Mouse (Mus musculus) neural tube, embryonic 13.5 days (tissue): ENCODE data around the gene Pcsk6. TPM values are rescaled to one million over a fixed set of nuclear protein-coding genes. Genes with fewer than 3 reads are reported as not detected.
A peak's percentile ranks its signal among the peaks of the same experiment; 100 is the strongest.
"Not testable (repeated sequence)": the region's sequence is repeated elsewhere in the genome, so short reads cannot be mapped to it uniquely, and the experiment has no call there.

Source experiments
- ATAC-seq: fragments of 200-750 bp; cut with Nextera tagmentation; 2 replicates; pipeline ENCODE4 v1.8.0; 2017; ENCODE audit warnings: low read depth, mild to moderate bottlenecking, moderate TSS enrichment, moderate library complexity
- H3K27ac ChIP-seq: fragments of 300-500 bp; sonication (generic); replicated peaks from 2 replicates; pipeline ENCODE4 v1.5.1; 2015; ENCODE audit warnings: moderate library complexity, mild to moderate bottlenecking, inconsistent platforms
- H3K27me3 ChIP-seq: fragments of 300-500 bp; sonication (generic); 2 replicates; pipeline ENCODE4 v1.6.1; 2015; ENCODE audit warnings: mild to moderate bottlenecking, inconsistent platforms
- H3K36me3 ChIP-seq: fragments of 300-500 bp; sonication (generic); 2 replicates; pipeline ENCODE4 v1.6.1; 2015; ENCODE audit warnings: mild to moderate bottlenecking, inconsistent platforms
- H3K4me1 ChIP-seq: fragments of 300-500 bp; sonication (generic); replicated peaks from 2 replicates; pipeline ENCODE4 v1.6.1; 2015; ENCODE audit warnings: inconsistent platforms
- H3K4me2 ChIP-seq: fragments of 300-500 bp; sonication (generic); 2 replicates; pipeline ENCODE4 v1.6.1; 2015; ENCODE audit warnings: inconsistent platforms, mild to moderate bottlenecking, moderate library complexity
- H3K4me3 ChIP-seq: fragments of 300-500 bp; sonication (generic); 2 replicates; pipeline ENCODE4 v1.5.1; 2015; ENCODE audit warnings: mild to moderate bottlenecking, inconsistent platforms
- H3K9ac ChIP-seq: fragments of 300-500 bp; sonication (generic); 2 replicates; pipeline ENCODE4 v1.6.1; 2015; ENCODE audit warnings: moderate library complexity, mild to moderate bottlenecking, inconsistent platforms
- H3K9me3 ChIP-seq: fragments of 300-500 bp; sonication (generic); 2 replicates; pipeline ENCODE4 v1.6.1; 2016; ENCODE audit warnings: inconsistent platforms
- WGBS: fragments of 180-500 bp; shearing (Covaris S2); methylation state at CpG from one replicate; pipeline ENCODE4 v1.1.7; 2015; 5-methylcytosine and 5-hydroxymethylcytosine counted together
- polyA plus RNA-seq: library from polyadenylated mRNA; unstranded; fragments of >200 nt; fragmentation: Nextera tagmentation; extraction: Ambion mirVana; gene quantifications from 2 replicates; pipeline ENCODE4 v1.2.1, GENCODE M21; 2015

Gene Pcsk6
- polyA plus RNA-seq, 1 experiment from 2014 or later = 1.3 TPM

DNA sequence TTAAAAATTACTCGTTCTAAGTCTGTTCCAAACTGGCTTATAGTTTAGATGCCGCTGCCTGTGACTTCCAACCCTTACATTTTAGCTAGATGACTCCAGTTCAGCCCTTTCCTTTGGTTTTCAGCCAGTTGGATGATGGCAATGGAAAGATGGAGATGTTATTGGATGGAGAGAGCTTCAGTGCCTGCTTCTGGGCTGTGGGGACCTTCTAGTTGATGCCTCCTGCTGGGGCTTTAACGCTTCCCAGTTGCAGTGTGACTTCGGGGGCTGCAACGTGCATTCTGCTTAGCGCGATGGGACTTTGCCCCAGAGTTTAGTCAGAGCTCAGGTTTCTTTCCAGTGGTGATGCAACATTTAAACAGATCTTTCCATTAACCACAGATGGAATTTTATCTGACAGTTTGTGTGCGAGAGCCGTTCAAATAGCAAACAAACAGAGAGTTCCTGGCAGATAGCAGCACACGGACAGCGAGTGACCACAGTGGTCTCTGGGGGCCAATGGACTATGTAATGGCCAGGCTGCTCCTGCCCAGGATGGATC lies 53.3 kb downstream of the Pcsk6 start:
- Histone ChIP-seq H3K9me3 (no peaks in the 10 kb centered on the region), H3K4me1 (no peaks in the 10 kb centered on the region), H3K4me3 (no peak overlapping the region), H3K27me3 (no peaks in the 10 kb centered on the region), H3K36me3 (no peaks in the 10 kb centered on the region), H3K4me2 (no peak overlapping the region), H3K27ac (no peak overlapping the region), H3K9ac (no peak overlapping the region)
- ATAC-seq = no peak
- 77% methylated on average over 11 of the region's 11 CpGs for WGBS

DNA sequence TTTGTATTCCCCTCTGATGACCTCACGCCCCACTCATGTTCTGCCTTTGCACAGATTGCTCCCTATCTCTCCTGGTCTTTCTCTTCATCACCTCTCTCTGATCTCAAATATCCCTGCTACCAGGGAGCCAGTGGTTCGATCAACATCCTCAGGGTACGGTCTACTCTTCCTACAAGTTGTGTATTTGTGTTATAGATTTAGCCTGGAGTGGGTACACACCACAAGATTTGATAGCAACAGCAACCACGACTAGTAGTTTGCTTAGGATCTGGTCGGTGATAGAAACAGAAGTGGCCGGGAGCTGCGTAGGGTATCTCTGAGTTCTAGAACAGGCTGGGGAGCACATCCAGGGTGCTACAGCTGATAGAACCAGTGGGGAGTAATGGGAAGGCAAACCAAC lies 54.3 kb downstream of the Pcsk6 start:
- no peak overlapping the region for H3K4me3 ChIP-seq
- no peak for ATAC-seq
- no peaks in the 10 kb centered on the region for H3K27me3 ChIP-seq
- H3K9ac ChIP-seq = no peak overlapping the region
- H3K4me2 ChIP-seq = no peak overlapping the region
- H3K27ac ChIP-seq = no peak overlapping the region
- H3K4me1 ChIP-seq = no peaks in the 10 kb centered on the region
- WGBS = 92% methylated on average over 7 of the region's 7 CpGs
- H3K36me3 ChIP-seq = no peaks in the 10 kb centered on the region
- no peaks in the 10 kb centered on the region for H3K9me3 ChIP-seq

- H3K4me2 ChIP-seq = no peak overlapping the region
- no peak for ATAC-seq
- H3K9me3 ChIP-seq = no peaks in the 10 kb centered on the region
- H3K27ac ChIP-seq = no peak overlapping the region
- H3K36me3 ChIP-seq = no peaks in the 10 kb centered on the region
- H3K4me1 ChIP-seq = no peaks in the 10 kb centered on the region
- H3K4me3 ChIP-seq = no peak overlapping the region
- WGBS = 62% methylated on average over 8 of the region's 8 CpGs
- H3K27me3 ChIP-seq = no peaks in the 10 kb centered on the region
- H3K9ac ChIP-seq = no peak overlapping the region
Measured at GRCm38 (mm10) chr7:65916566-65916965, 55.0 kb downstream of the Pcsk6 start.

GRCm38 (mm10) chr7:65918431-65918830 lies 56.9 kb downstream of the Pcsk6 start:
- no peak overlapping the region for H3K4me2 ChIP-seq
- no peaks in the 10 kb centered on the region for H3K27me3 ChIP-seq
- no peaks in the 10 kb centered on the region for H3K4me1 ChIP-seq
- H3K27ac ChIP-seq = no peak overlapping the region
- H3K36me3 ChIP-seq = no peaks in the 10 kb centered on the region
- H3K9me3 ChIP-seq = no peaks in the 10 kb centered on the region; the same call in 1 of the 2 replicates
- no peak overlapping the region for H3K4me3 ChIP-seq
- no peak for ATAC-seq
- WGBS = 93% methylated on average over 4 of the region's 4 CpGs
- no peak overlapping the region for H3K9ac ChIP-seq

GRCm38 (mm10) chr7:65929398-65929797 lies 67.9 kb downstream of the Pcsk6 start:
- Histone ChIP-seq H3K4me3 (no peak overlapping the region), H3K4me1 (peaks cover 16% of the 10 kb centered on the region), H3K9ac (no peak overlapping the region), H3K27ac (no peak overlapping the region), H3K9me3 (no peaks in the 10 kb centered on the region), H3K27me3 (no peaks in the 10 kb centered on the region), H3K4me2 (no peak overlapping the region), H3K36me3 (no peaks in the 10 kb centered on the region)
- 28% methylated on average over 5 of the region's 5 CpGs for WGBS
- no peak for ATAC-seq

- 21% methylated on average over 11 of the region's 11 CpGs for whole genome bisulfite sequencing
- no peak overlapping the region for H3K4me3 ChIP-seq
- ATAC-seq = peak; percentile 47; the same call in 1 of the 2 replicates
- H3K27ac ChIP-seq = no peak overlapping the region
- peaks cover 16% of the 10 kb centered on the region for H3K4me1 ChIP-seq
- no peak overlapping the region for H3K9ac ChIP-seq
- H3K27me3 ChIP-seq = no peaks in the 10 kb centered on the region
- no peaks in the 10 kb centered on the region for H3K9me3 ChIP-seq
- no peaks in the 10 kb centered on the region for H3K36me3 ChIP-seq
- no peak overlapping the region for H3K4me2 ChIP-seq
Measured at GRCm38 (mm10) chr7:65930478-65930877, 68.9 kb downstream of the Pcsk6 start.

GRCm38 (mm10) chr7:65934238-65934970 lies 72.9 kb downstream of the Pcsk6 start:
- H3K36me3 ChIP-seq, H3K9me3 ChIP-seq, H3K4me2 ChIP-seq, H3K4me3 ChIP-seq, H3K27ac ChIP-seq, H3K9ac ChIP-seq, ATAC-seq, H3K27me3 ChIP-seq: not testable (repeated sequence)
- WGBS = 78% methylated on average over 3 of the region's 3 CpGs
- H3K4me1 ChIP-seq = peaks cover 16% of the 10 kb centered on the region

GRCm38 (mm10) chr7:65935211-65935610 lies 73.7 kb downstream of the Pcsk6 start:
- Histone ChIP-seq H3K4me1 (peaks cover 10% of the 10 kb centered on the region), H3K36me3 (no peaks in the 10 kb centered on the region), H3K4me2 (no peak overlapping the region), H3K27ac (no peak overlapping the region), H3K9ac (no peak overlapping the region), H3K4me3 (no peak overlapping the region), H3K9me3 (no peaks in the 10 kb centered on the region), H3K27me3 (no peaks in the 10 kb centered on the region)
- no peak for ATAC-seq
- 62% methylated on average over 1 of the region's 1 CpGs for WGBS

DNA sequence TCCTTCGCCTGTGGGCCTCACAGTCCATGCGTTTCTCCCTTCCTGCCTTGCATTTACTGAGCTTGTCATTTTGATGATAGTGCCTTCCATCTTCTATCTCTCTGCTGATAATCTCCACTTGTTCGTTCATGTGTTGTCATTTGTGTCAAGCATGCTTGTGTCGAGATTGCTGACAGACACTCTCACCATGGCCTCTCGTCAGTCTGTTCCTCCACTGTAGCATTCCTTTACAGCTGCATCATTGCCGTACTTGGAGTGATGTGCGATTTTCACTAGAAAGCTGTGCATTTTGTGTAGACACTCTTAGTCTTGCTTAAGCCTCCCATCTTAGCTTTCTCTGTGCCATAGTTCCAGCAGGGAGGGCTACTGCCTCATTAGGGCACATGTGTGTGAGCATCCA lies 79.5 kb downstream of the Pcsk6 start:
- 76% methylated on average over 7 of the region's 7 CpGs for WGBS
- Histone ChIP-seq H3K9ac (no peak overlapping the region), H3K4me3 (no peak overlapping the region), H3K4me1 (peaks cover 28% of the 10 kb centered on the region), H3K9me3 (no peaks in the 10 kb centered on the region), H3K36me3 (no peaks in the 10 kb centered on the region), H3K27me3 (no peaks in the 10 kb centered on the region), H3K27ac (peak overlapping the region; percentile 23; the same call in 1 of the 2 replicates), H3K4me2 (no peak overlapping the region)
- ATAC-seq = no peak

DNA sequence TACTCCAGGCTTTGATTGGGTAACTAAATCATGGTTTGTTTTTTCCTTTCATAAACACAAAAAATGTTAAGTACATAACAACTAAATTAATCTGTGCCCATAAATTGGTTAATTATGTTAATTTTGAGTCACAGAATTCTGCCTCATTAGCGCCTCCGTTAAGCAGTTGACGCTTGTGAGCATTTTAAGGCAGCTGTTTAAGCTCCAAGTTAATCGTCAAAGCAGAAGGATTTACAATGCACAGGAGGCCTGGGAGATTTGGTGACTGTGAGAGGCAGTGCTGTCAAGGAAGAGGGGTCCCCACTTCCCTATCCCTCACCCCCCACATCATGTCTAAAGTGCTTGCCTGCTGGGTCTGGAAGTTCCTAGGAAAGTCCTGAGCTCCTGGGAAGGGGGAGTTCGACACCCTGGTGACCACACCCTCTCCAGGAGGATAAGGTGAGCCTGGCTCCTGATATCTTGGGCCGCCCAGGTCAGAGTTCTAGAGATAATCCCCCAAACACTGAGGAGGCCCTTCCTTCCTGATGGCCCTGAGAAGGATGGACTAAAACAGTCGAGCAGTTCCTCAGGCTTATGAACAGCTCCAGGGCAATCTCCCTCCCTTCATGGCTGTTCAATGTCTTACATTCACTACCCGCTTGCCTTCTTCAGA lies 83.9 kb downstream of the Pcsk6 start:
- Histone ChIP-seq H3K4me2 (no peak overlapping the region), H3K36me3 (no peaks in the 10 kb centered on the region), H3K27me3 (no peaks in the 10 kb centered on the region), H3K27ac (no peak overlapping the region), H3K4me3 (no peak overlapping the region), H3K9ac (no peak overlapping the region), H3K4me1 (peaks cover 33% of the 10 kb centered on the region), H3K9me3 (no peaks in the 10 kb centered on the region)
- WGBS = 53% methylated on average over 8 of the region's 8 CpGs
- peak; percentile 38 for ATAC-seq

GRCm38 (mm10) chr7:65946397-65946796 lies 84.9 kb downstream of the Pcsk6 start:
- Histone ChIP-seq H3K9me3 (no peaks in the 10 kb centered on the region), H3K4me1 (peaks cover 24% of the 10 kb centered on the region), H3K4me3 (no peak overlapping the region), H3K36me3 (no peaks in the 10 kb centered on the region), H3K27ac (no peak overlapping the region), H3K9ac (no peak overlapping the region), H3K4me2 (no peak overlapping the region), H3K27me3 (no peaks in the 10 kb centered on the region)
- WGBS = 82% methylated on average over 7 of the region's 7 CpGs
- ATAC-seq = no peak

DNA sequence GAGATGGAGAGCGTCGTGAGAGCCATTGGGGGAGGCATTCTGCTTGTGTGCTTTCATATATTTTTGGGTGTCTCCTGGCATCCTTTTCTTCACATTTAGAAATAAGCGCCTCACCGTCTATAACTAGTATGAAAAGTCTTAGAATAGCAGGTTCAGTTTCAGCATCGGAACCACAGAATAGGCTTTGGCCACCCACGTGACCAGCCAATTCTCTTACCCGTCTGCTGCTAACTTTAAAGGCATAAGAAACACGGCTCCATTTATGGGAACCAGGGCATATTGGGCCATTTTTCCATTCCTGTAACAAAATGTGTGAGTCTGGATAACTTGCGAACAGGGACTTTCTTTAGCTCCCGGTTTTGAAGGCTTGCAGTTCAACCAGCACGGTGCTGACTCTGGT lies 87.4 kb downstream of the Pcsk6 start:
- ATAC-seq = no peak
- H3K36me3 ChIP-seq = no peaks in the 10 kb centered on the region
- H3K4me3 ChIP-seq = no peak overlapping the region
- WGBS = 94% methylated on average over 11 of the region's 11 CpGs
- H3K4me1 ChIP-seq = peaks cover 23% of the 10 kb centered on the region
- peaks cover 8% of the 10 kb centered on the region; the same call in 1 of the 2 replicates for H3K27me3 ChIP-seq
- H3K9me3 ChIP-seq = no peaks in the 10 kb centered on the region
- no peak overlapping the region for H3K9ac ChIP-seq
- no peak overlapping the region for H3K27ac ChIP-seq
- H3K4me2 ChIP-seq = no peak overlapping the region
